Mouse (Mus musculus) lung, postnatal 0 days (tissue): ENCODE measurements around the gene Ifi27. TPM values are rescaled to one million over a fixed set of nuclear protein-coding genes. Genes with fewer than 3 reads are reported as not detected.
"Not testable (repeated sequence)": the region's sequence is repeated elsewhere in the genome, so short reads cannot be mapped to it uniquely, and the experiment has no call there.

ENCODE experiments used
- ATAC-seq: fragments of 200-750 bp; cut with Nextera tagmentation; 2 replicates; pipeline ENCODE4 v1.8.0; 2017; ENCODE audit warnings: moderate library complexity
- DNase-seq: peaks from one replicate; pipeline ENCODE4 v3.0.0-alpha.2; 2016; ENCODE audit warnings: low spot score
- H3K27ac ChIP-seq: fragments of 300-500 bp; sonication (generic); 2 replicates; pipeline ENCODE4 v1.5.1; 2014; ENCODE audit warnings: antibody characterized with exemption, mild to moderate bottlenecking, low read length, mixed read lengths
- H3K27me3 ChIP-seq: fragments of 300-500 bp; sonication (generic); replicated peaks from 2 replicates; pipeline ENCODE4 v1.6.1; 2014; ENCODE audit warnings: low read length, mixed read lengths; ENCODE audit not compliant: insufficient read depth
- H3K36me3 ChIP-seq: fragments of 300-500 bp; sonication (generic); 2 replicates; pipeline ENCODE4 v1.6.1; 2014; ENCODE audit warnings: low read length, mixed read lengths; ENCODE audit not compliant: insufficient read depth
- H3K4me1 ChIP-seq: fragments of 300-500 bp; sonication (generic); 2 replicates; pipeline ENCODE4 v1.6.1; 2014; ENCODE audit warnings: antibody characterized with exemption, low read depth, low read length, mixed read lengths; ENCODE audit not compliant: insufficient read depth
- H3K4me2 ChIP-seq: fragments of 300-500 bp; sonication (generic); replicated peaks from 2 replicates; pipeline ENCODE4 v1.6.1; 2014; ENCODE audit warnings: low read depth, mild to moderate bottlenecking, low read length, moderate library complexity, mixed read lengths
- H3K4me3 ChIP-seq: fragments of 300-500 bp; sonication (generic); 2 replicates; pipeline ENCODE4 v1.5.1; 2014; ENCODE audit warnings: low read depth, low read length
- H3K9ac ChIP-seq: fragments of 300-500 bp; sonication (generic); replicated peaks from 2 replicates; pipeline ENCODE4 v1.6.1; 2014; ENCODE audit warnings: low read depth, mild to moderate bottlenecking
- H3K9me3 ChIP-seq: fragments of 300-500 bp; sonication (generic); 2 replicates; pipeline ENCODE4 v1.6.1; 2016; ENCODE audit warnings: low read length, mixed read lengths
- CTCF ChIP-seq: IDR thresholded peaks from 2 replicates; pipeline ENCODE4 v1.5.1; 2016; ENCODE audit warnings: antibody characterized with exemption, mild to moderate bottlenecking
- EP300 ChIP-seq: IDR thresholded peaks from 2 replicates; pipeline ENCODE4 v1.6.1; 2016; ENCODE audit warnings: antibody characterized with exemption, mild to moderate bottlenecking, control low read depth
- WGBS: fragments of 180-500 bp; shearing (Covaris S2); extraction: QIAGEN DNeasy Blood & Tissue Kit; methylation state at CpG from one replicate; pipeline ENCODE4 v1.1.7; 2014; 5-methylcytosine and 5-hydroxymethylcytosine counted together
- polyA plus RNA-seq: library from polyadenylated mRNA; unstranded; fragments of >200 nt; fragmentation: Nextera tagmentation; extraction: Ambion mirVana; gene quantifications from 2 replicates; pipeline ENCODE4 v1.2.1, GENCODE M21; 2015

The Ifi27 gene
- polyA plus RNA-seq, 1 experiment from 2014 or later: 69.5 TPM

DNA sequence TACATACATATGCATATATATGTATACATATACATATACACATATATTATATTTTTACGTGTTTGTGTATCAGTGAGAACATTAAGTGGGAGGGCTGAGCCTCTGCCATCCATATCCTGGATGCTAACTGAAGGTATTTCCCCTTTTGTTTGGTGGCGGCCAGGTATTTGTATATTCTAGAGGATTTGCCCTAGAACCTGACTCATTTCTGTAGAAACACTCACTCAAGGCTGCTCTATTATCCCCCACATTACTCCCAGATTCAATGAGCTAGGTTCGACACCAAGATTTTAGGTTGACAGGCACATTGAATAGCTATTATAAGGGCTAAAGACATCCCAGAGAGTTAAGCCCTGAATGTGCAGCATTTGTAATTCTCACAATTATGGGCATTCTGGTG lies 11.0 kb downstream of the Ifi27 start:
- DNase-seq: no peak
- Histone ChIP-seq H3K4me2 (no peak overlapping the region), H3K9ac (no peak overlapping the region), H3K27me3 (no peaks in the 10 kb centered on the region), H3K4me1 (no peaks in the 10 kb centered on the region), H3K4me3 (no peak overlapping the region), H3K9me3 (no peaks in the 10 kb centered on the region), H3K36me3 (no peaks in the 10 kb centered on the region), H3K27ac (no peak overlapping the region)
- 81% methylated on average over 3 of the region's 3 CpGs for WGBS
- no peak for TF ChIP-seq CTCF
- no peak for TF ChIP-seq EP300
- no peak for ATAC-seq

DNA sequence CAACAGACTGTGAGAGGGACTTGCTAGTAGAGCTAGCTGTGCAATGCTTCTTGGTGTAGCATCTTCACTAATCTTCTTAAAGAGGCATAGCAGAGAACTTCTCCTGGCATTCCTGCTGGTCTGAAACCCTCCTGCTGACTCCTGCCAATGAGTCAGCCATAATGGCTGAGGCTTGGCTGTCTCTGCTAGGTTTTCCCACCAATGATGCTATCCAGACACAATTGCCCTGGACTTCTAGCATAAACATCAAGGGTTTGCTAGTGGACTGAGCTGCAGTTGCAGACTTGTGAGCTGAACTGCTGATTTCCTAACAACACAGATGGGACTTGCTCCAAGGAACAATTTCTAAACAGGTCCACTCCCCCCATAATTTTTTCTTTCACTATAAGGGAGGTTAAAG lies 19.4 kb downstream of the Ifi27 start:
- DNase-seq (no peak), ATAC-seq (no peak)
- Histone ChIP-seq H3K36me3 (no peaks in the 10 kb centered on the region), H3K4me1 (no peaks in the 10 kb centered on the region), H3K9ac (no peak overlapping the region), H3K27ac (no peak overlapping the region), H3K4me3 (no peak overlapping the region), H3K27me3 (no peaks in the 10 kb centered on the region), H3K4me2 (no peak overlapping the region), H3K9me3 (no peaks in the 10 kb centered on the region)
- no peak for TF ChIP-seq CTCF
- TF ChIP-seq EP300: no peak

DNA sequence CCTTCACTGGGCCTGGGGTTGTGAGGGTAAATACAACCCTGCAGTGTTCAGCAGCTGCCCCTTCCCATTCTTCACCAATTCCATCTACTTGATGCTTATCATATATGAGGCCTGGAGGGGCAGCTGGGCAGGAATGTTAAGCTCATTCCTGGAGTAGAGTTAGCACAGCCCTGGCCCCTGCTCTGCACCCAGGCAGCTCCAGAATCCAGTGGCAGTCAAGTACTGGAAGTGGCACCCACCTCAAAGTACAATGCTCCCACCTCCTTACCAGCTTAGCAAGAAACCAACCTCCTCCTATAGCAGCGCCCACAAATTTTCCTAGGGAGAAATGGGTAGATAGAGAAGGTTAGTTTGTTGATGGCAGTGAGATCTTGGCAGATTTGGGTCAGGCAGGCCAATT lies 22.7 kb downstream of the Ifi27 start:
- H3K27me3 ChIP-seq, H3K4me1 ChIP-seq, ATAC-seq, H3K9ac ChIP-seq, H3K4me3 ChIP-seq, DNase-seq, H3K9me3 ChIP-seq, H3K36me3 ChIP-seq, H3K27ac ChIP-seq, H3K4me2 ChIP-seq: not testable (repeated sequence)
- no CpG with 5 or more reads among the region's 1 CpGs for WGBS

DNA sequence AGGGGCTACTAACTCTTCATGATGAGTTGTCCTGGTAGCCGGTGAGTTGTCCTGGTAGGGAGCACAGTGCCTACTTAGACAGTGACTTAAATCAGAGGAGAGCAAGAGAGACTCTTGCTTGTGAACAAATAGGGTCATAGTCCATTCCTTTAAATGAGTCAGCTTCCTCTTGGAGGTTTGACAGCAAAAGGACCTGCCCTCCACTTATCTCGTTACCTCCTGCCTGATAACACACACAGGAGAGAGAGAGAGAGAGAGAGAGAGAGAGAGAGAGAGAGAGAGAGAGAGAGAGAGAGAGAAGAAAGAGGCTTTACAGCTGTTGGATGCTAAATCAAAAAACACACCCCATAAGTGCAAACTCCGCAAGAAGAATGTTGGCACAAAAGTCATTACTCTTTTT lies 23.1 kb downstream of the Ifi27 start, which contains the start of gene Ifi27l2b:
Gene Ifi27l2b, minus strand, starts transcription at position 84 of the 400 bp plus-strand sequence.
- TF ChIP-seq CTCF: no peak
- no peak for TF ChIP-seq EP300
- H3K4me3 ChIP-seq: no peak within 1 kb of the TSS
- H3K27me3 ChIP-seq: no peaks in the 10 kb centered on the region
- H3K36me3 ChIP-seq: no peaks in the 10 kb centered on the region
- H3K4me2 ChIP-seq: no peak within 1 kb of the TSS
- H3K9ac ChIP-seq: no peak within 1 kb of the TSS
- 60% methylated on average over 3 of the region's 3 CpGs for WGBS
- no peak within 1 kb of the TSS for H3K27ac ChIP-seq
- ATAC-seq (no peak), DNase-seq (no peak)
- no peaks in the 10 kb centered on the region for H3K4me1 ChIP-seq
- H3K9me3 ChIP-seq: no peaks in the 10 kb centered on the region

DNA sequence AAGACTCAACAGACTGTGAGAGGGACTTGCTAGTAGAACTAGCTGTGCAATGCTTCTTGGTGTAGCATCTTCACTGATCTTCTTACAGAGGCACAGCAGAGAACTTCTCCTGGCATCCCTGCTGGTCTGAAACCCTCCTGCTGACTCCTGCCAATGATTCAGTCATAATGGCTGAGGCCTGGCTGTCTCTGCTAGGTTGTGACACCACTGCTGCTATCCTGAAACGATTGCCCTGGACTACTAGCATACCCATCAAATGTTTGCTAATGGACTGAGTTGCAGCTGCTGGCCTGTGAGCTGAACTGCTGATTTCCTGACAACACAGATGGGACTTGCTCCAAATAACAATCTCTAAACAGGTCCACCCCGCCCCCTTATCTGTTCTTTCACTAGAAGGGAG lies 40.5 kb downstream of the Ifi27 start:
- no peak for ATAC-seq
- Histone ChIP-seq H3K9me3 (no peaks in the 10 kb centered on the region), H3K27ac (no peak overlapping the region), H3K4me1 (no peaks in the 10 kb centered on the region), H3K9ac (no peak overlapping the region), H3K36me3 (no peaks in the 10 kb centered on the region), H3K4me2 (no peak overlapping the region), H3K27me3 (no peaks in the 10 kb centered on the region), H3K4me3 (no peak overlapping the region)
- TF ChIP-seq CTCF (no peak), EP300 (no peak)
- DNase-seq: no peak
- 22% methylated on average over 2 of the region's 2 CpGs for WGBS

DNA sequence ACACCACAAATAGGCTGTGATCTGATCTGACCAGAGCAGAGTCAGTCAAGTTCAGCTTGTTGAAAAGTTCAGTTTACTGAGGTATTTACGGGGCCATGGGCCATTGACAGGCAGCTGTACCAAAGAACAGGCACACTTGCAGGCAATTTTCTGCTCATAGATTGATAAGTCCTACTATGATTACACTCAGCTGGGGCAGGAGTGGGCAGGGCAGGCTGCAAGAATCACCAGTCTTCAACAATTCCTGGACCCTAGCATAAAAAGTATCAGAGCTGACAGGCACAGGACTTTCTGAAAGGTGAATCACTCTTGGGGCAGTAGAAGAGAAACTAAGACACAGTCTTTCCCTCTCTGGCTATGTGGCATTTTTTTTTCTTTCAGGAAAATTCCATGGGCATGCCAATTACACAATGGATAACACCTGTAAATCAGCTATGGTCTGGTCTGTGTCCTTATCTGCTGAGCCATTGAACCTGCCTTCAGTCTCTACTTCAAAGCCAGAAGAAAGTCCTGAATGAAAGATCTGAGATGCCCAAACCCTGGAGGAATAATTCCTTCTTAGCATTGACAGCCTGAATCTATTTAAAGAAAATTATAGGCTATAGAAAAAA lies 42.9 kb downstream of the Ifi27 start:
- Histone ChIP-seq H3K27me3 (no peaks in the 10 kb centered on the region), H3K27ac (no peak overlapping the region), H3K4me1 (no peaks in the 10 kb centered on the region), H3K36me3 (no peaks in the 10 kb centered on the region), H3K9me3 (no peaks in the 10 kb centered on the region), H3K9ac (no peak overlapping the region), H3K4me2 (no peak overlapping the region), H3K4me3 (no peak overlapping the region)
- ATAC-seq (no peak), DNase-seq (no peak)
- TF ChIP-seq CTCF (no peak), EP300 (no peak)
- WGBS: 74% methylated on average over 1 of the region's 1 CpGs
